Mouse (Mus musculus): ENCODE data around the gene Tmbim6. TPM values are rescaled to one million over a fixed set of nuclear protein-coding genes. Genes with fewer than 3 reads are reported as not detected.
A peak's percentile ranks its signal among the peaks of the same experiment; 100 is the strongest.

Tmbim6 gene
- polyA plus RNA-seq, 1 experiment: 418 TPM

GRCm38 (mm10) chr15:99449131-99449750 lies 56.6 kb downstream of the Tmbim6 start:
- 3% methylated on average over 9 of the region's 9 CpGs for WGBS
- no peak overlapping the region for H3K4me3 ChIP-seq (replicated peaks; ENCODE audit: insufficient read depth, low read depth, low read length)
- peak; percentile 71 to 77 for DNase-seq
- H3K4me1 ChIP-seq (ENCODE audit: control insufficient read depth, insufficient read depth, low read length): peaks cover 18% of the 10 kb centered on the region
- TF ChIP-seq CTCF (IDR thresholded peaks at IDR 0.05; ENCODE audit: borderline replicate concordance, insufficient read depth, low read depth, low read length): no peak
- TF ChIP-seq POLR2A (IDR thresholded peaks at IDR 0.05; ENCODE audit: borderline replicate concordance, insufficient read depth, low read length): no peak
- no peaks in the 10 kb centered on the region for H3K27me3 ChIP-seq (ENCODE audit: control insufficient read depth, insufficient read depth, low read length)
- H3K27ac ChIP-seq (ENCODE audit: insufficient read depth, low read length): peak overlapping the region; percentile 29

GRCm38 (mm10) chr15:99449751-99450280 lies 57.1 kb downstream of the Tmbim6 start:
- TF ChIP-seq POLR2A (IDR thresholded peaks at IDR 0.05; ENCODE audit: borderline replicate concordance, insufficient read depth, low read length) (no peak), CTCF (IDR thresholded peaks at IDR 0.05; ENCODE audit: borderline replicate concordance, insufficient read depth, low read depth, low read length) (no peak)
- Histone ChIP-seq H3K4me1 (ENCODE audit: control insufficient read depth, insufficient read depth, low read length) (peaks cover 18% of the 10 kb centered on the region), H3K27ac (ENCODE audit: insufficient read depth, low read length) (peak overlapping the region; percentile 29), H3K27me3 (ENCODE audit: control insufficient read depth, insufficient read depth, low read length) (no peaks in the 10 kb centered on the region), H3K4me3 (replicated peaks; ENCODE audit: insufficient read depth, low read depth, low read length) (no peak overlapping the region)
- no peak for DNase-seq
- WGBS: 50% methylated on average over 8 of the region's 8 CpGs

GRCm38 (mm10) chr15:99453153-99453900 lies 60.6 kb downstream of the Tmbim6 start:
- H3K4me1 ChIP-seq (ENCODE audit: control insufficient read depth, insufficient read depth, low read length): peaks cover 27% of the 10 kb centered on the region
- DNase-seq: no peak
- no peaks in the 10 kb centered on the region for H3K27me3 ChIP-seq (ENCODE audit: control insufficient read depth, insufficient read depth, low read length)
- no peak for TF ChIP-seq POLR2A (IDR thresholded peaks at IDR 0.05; ENCODE audit: borderline replicate concordance, insufficient read depth, low read length)
- TF ChIP-seq CTCF (IDR thresholded peaks at IDR 0.05; ENCODE audit: borderline replicate concordance, insufficient read depth, low read depth, low read length): no peak
- H3K27ac ChIP-seq (ENCODE audit: insufficient read depth, low read length): no peak overlapping the region
- H3K4me3 ChIP-seq (replicated peaks; ENCODE audit: insufficient read depth, low read depth, low read length): no peak overlapping the region
- 78% methylated on average over 11 of the region's 11 CpGs for WGBS

- WGBS: 77% methylated on average over 7 of the region's 7 CpGs
- H3K27ac ChIP-seq (ENCODE audit: insufficient read depth, low read length): no peak overlapping the region
- H3K4me3 ChIP-seq (replicated peaks; ENCODE audit: insufficient read depth, low read depth, low read length): no peak overlapping the region
- no peak for DNase-seq
- TF ChIP-seq POLR2A (IDR thresholded peaks at IDR 0.05; ENCODE audit: borderline replicate concordance, insufficient read depth, low read length) (no peak), CTCF (IDR thresholded peaks at IDR 0.05; ENCODE audit: borderline replicate concordance, insufficient read depth, low read depth, low read length) (no peak)
- peaks cover 16% of the 10 kb centered on the region for H3K4me1 ChIP-seq (ENCODE audit: control insufficient read depth, insufficient read depth, low read length)
- H3K27me3 ChIP-seq (ENCODE audit: control insufficient read depth, insufficient read depth, low read length): no peaks in the 10 kb centered on the region
These were observed 62.0 kb downstream of the Tmbim6 start for GRCm38 (mm10) chr15:99454585-99455279.

GRCm38 (mm10) chr15:99455415-99455814 lies 62.7 kb downstream of the Tmbim6 start:
- no peak overlapping the region for H3K27ac ChIP-seq (ENCODE audit: insufficient read depth, low read length)
- WGBS: 56% methylated on average over 3 of the region's 3 CpGs
- H3K4me1 ChIP-seq (ENCODE audit: control insufficient read depth, insufficient read depth, low read length): peaks cover 13% of the 10 kb centered on the region

GRCm38 (mm10) chr15:99456338-99456962 lies 63.8 kb downstream of the Tmbim6 start:
- Histone ChIP-seq H3K27ac (ENCODE audit: insufficient read depth, low read length) (peak overlapping the region; percentile 0; the same call in 1 of the 2 replicates), H3K4me3 (replicated peaks; ENCODE audit: insufficient read depth, low read depth, low read length) (peak overlapping the region; percentile 85), H3K27me3 (ENCODE audit: control insufficient read depth, insufficient read depth, low read length) (no peaks in the 10 kb centered on the region), H3K4me1 (ENCODE audit: control insufficient read depth, insufficient read depth, low read length) (peaks cover 13% of the 10 kb centered on the region)
- TF ChIP-seq CTCF (IDR thresholded peaks at IDR 0.05; ENCODE audit: borderline replicate concordance, insufficient read depth, low read depth, low read length) (no peak), POLR2A (IDR thresholded peaks at IDR 0.05; ENCODE audit: borderline replicate concordance, insufficient read depth, low read length) (no peak)
- DNase-seq: no peak
- WGBS: 27% methylated on average over 7 of the region's 7 CpGs

More at GRCm38 (mm10) chr15:99455415-99455814, 62.7 kb downstream of the Tmbim6 start:
- no peak for DNase-seq
- H3K27me3 ChIP-seq (ENCODE audit: control insufficient read depth, insufficient read depth, low read length): no peaks in the 10 kb centered on the region
- TF ChIP-seq POLR2A (IDR thresholded peaks at IDR 0.05; ENCODE audit: borderline replicate concordance, insufficient read depth, low read length): no peak
- no peak for TF ChIP-seq CTCF (IDR thresholded peaks at IDR 0.05; ENCODE audit: borderline replicate concordance, insufficient read depth, low read depth, low read length)
- H3K4me3 ChIP-seq (replicated peaks; ENCODE audit: insufficient read depth, low read depth, low read length): no peak overlapping the region

- no peak for TF ChIP-seq POLR2A (IDR thresholded peaks at IDR 0.05; ENCODE audit: borderline replicate concordance, insufficient read depth, low read length)
- no peak for TF ChIP-seq CTCF (IDR thresholded peaks at IDR 0.05; ENCODE audit: borderline replicate concordance, insufficient read depth, low read depth, low read length)
- Histone ChIP-seq H3K27ac (ENCODE audit: insufficient read depth, low read length) (peak overlapping the region; percentile 0; the same call in 1 of the 2 replicates), H3K4me3 (replicated peaks; ENCODE audit: insufficient read depth, low read depth, low read length) (peak overlapping the region; percentile 85), H3K27me3 (ENCODE audit: control insufficient read depth, insufficient read depth, low read length) (no peaks in the 10 kb centered on the region), H3K4me1 (ENCODE audit: control insufficient read depth, insufficient read depth, low read length) (peaks cover 13% of the 10 kb centered on the region)
- WGBS: under 1% methylated on average over 38 of the region's 43 CpGs
- DNase-seq: peak; percentile 65 to 69
These were observed 64.4 kb downstream of the Tmbim6 start for GRCm38 (mm10) chr15:99456963-99457605.

Data from cerebellum, adult 2 months (tissue).